Mouse (Mus musculus): Measurements from ENCODE around the gene Crim1. TPM values are rescaled to one million over a fixed set of nuclear protein-coding genes. Genes with fewer than 3 reads are reported as not detected.

Crim1 gene
- total and polyA plus RNA-seq, 2 experiments from 2014 or later = 14.1 to 88.9 TPM

GRCm38 (mm10) chr17:78172371-78172770, 27.7 kb upstream of the Crim1 start:
- DNase-seq = no peak
- H3K9ac ChIP-seq = no peak overlapping the region
- no peaks in the 10 kb centered on the region for H3K36me3 ChIP-seq (ENCODE audit: insufficient read depth)
- no peaks in the 10 kb centered on the region for H3K27me3 ChIP-seq (ENCODE audit: insufficient read depth, low read length)
- no peak for ATAC-seq
- 72% methylated on average over 2 of the region's 2 CpGs for WGBS
- H3K9me3 ChIP-seq (ENCODE audit: low read length) = no peaks in the 10 kb centered on the region
- no peak overlapping the region for H3K4me2 ChIP-seq (ENCODE audit: low read depth)
- no peaks in the 10 kb centered on the region for H3K4me1 ChIP-seq (ENCODE audit: insufficient read depth)
- no peak overlapping the region for H3K27ac ChIP-seq (ENCODE audit: low read depth, low read length)
- no peak overlapping the region for H3K4me3 ChIP-seq (ENCODE audit: low read depth, low read length)
- no peak for TF ChIP-seq CTCF (IDR thresholded peaks at IDR 0.05; ENCODE audit: low read depth)

GRCm38 (mm10) chr17:78180766-78181165, 19.3 kb upstream of the Crim1 start:
- DNase-seq (no peak), ATAC-seq (no peak)
- H3K4me3 ChIP-seq (ENCODE audit: low read depth, low read length) = no peak overlapping the region
- no peaks in the 10 kb centered on the region for H3K9me3 ChIP-seq (ENCODE audit: low read length)
- H3K9ac ChIP-seq = no peak overlapping the region
- H3K4me2 ChIP-seq (ENCODE audit: low read depth) = no peak overlapping the region
- H3K27ac ChIP-seq (ENCODE audit: low read depth, low read length) = no peak overlapping the region
- no peaks in the 10 kb centered on the region for H3K4me1 ChIP-seq (ENCODE audit: insufficient read depth)
- TF ChIP-seq CTCF (IDR thresholded peaks at IDR 0.05; ENCODE audit: low read depth) = no peak
- H3K27me3 ChIP-seq (ENCODE audit: insufficient read depth, low read length) = no peaks in the 10 kb centered on the region; the same call in 1 of the 2 replicates
- no peaks in the 10 kb centered on the region for H3K36me3 ChIP-seq (ENCODE audit: insufficient read depth)
- WGBS = 93% methylated on average over 6 of the region's 6 CpGs

GRCm38 (mm10) chr17:78196184-78196583, 3.9 kb upstream of the Crim1 start:
- Histone ChIP-seq H3K4me2 (ENCODE audit: low read depth) (no peak overlapping the region), H3K9me3 (ENCODE audit: low read length) (no peaks in the 10 kb centered on the region), H3K36me3 (ENCODE audit: insufficient read depth) (no peaks in the 10 kb centered on the region), H3K9ac (no peak overlapping the region), H3K4me3 (ENCODE audit: low read depth, low read length) (no peak overlapping the region), H3K4me1 (ENCODE audit: insufficient read depth) (0 out of 2 replicates have a peak, but pooled peaks cover 3% of the 10 kb centered on the region), H3K27me3 (ENCODE audit: insufficient read depth, low read length) (no peaks in the 10 kb centered on the region), H3K27ac (ENCODE audit: low read depth, low read length) (no peak overlapping the region)
- DNase-seq = no peak
- WGBS = 95% methylated on average over 5 of the region's 5 CpGs
- no peak for ATAC-seq
- TF ChIP-seq CTCF (IDR thresholded peaks at IDR 0.05; ENCODE audit: low read depth) = no peak

GRCm38 (mm10) chr17:78197111-78197510, 2.9 kb upstream of the Crim1 start:
- H3K36me3 ChIP-seq (ENCODE audit: insufficient read depth) = no peaks in the 10 kb centered on the region
- no peak overlapping the region for H3K27ac ChIP-seq (ENCODE audit: low read depth, low read length)
- ATAC-seq (no peak), DNase-seq (no peak)
- no peaks in the 10 kb centered on the region for H3K9me3 ChIP-seq (ENCODE audit: low read length)
- no peak overlapping the region for H3K4me3 ChIP-seq (ENCODE audit: low read depth, low read length)
- peak; percentile 66 for TF ChIP-seq CTCF (IDR thresholded peaks at IDR 0.05; ENCODE audit: low read depth)
- H3K4me2 ChIP-seq (ENCODE audit: low read depth) = no peak overlapping the region
- no peaks in the 10 kb centered on the region for H3K27me3 ChIP-seq (ENCODE audit: insufficient read depth, low read length)
- 0 out of 2 replicates have a peak, but pooled peaks cover 3% of the 10 kb centered on the region for H3K4me1 ChIP-seq (ENCODE audit: insufficient read depth)
- WGBS = 29% methylated on average over 7 of the region's 7 CpGs
- H3K9ac ChIP-seq = no peak overlapping the region

- no peak for TF ChIP-seq CTCF (IDR thresholded peaks at IDR 0.05; ENCODE audit: low read depth)
- Histone ChIP-seq H3K9ac (no peak overlapping the region), H3K27ac (ENCODE audit: low read depth, low read length) (no peak overlapping the region), H3K9me3 (ENCODE audit: low read length) (no peaks in the 10 kb centered on the region), H3K4me1 (ENCODE audit: insufficient read depth) (0 out of 2 replicates have a peak, but pooled peaks cover 3% of the 10 kb centered on the region), H3K4me2 (ENCODE audit: low read depth) (no peak overlapping the region), H3K4me3 (ENCODE audit: low read depth, low read length) (no peak overlapping the region), H3K36me3 (ENCODE audit: insufficient read depth) (no peaks in the 10 kb centered on the region), H3K27me3 (ENCODE audit: insufficient read depth, low read length) (no peaks in the 10 kb centered on the region)
- DNase-seq (no peak), ATAC-seq (no peak)
- 76% methylated on average over 4 of the region's 4 CpGs for WGBS
These were observed 1.9 kb upstream of the Crim1 start for GRCm38 (mm10) chr17:78198140-78198539.

- H3K4me3 ChIP-seq (ENCODE audit: low read depth, low read length) = peak overlapping the region; percentile 79
- no peaks in the 10 kb centered on the region for H3K9me3 ChIP-seq (ENCODE audit: low read length)
- TF ChIP-seq CTCF (IDR thresholded peaks at IDR 0.05; ENCODE audit: low read depth) = peak; percentile 35; the same call in 1 of the 2 replicates
- ATAC-seq (no peak), DNase-seq (peak; percentile 12)
- 8% methylated on average over 4 of the region's 4 CpGs for WGBS
- 0 out of 2 replicates have a peak overlapping the region, but pooled peaks have one; percentile 9 for H3K27ac ChIP-seq (ENCODE audit: low read depth, low read length)
- peak overlapping the region; percentile 94 for H3K4me2 ChIP-seq (ENCODE audit: low read depth)
- peaks cover 4% of the 10 kb centered on the region; the same call in 1 of the 2 replicates for H3K4me1 ChIP-seq (ENCODE audit: insufficient read depth)
- no peaks in the 10 kb centered on the region for H3K36me3 ChIP-seq (ENCODE audit: insufficient read depth)
- H3K27me3 ChIP-seq (ENCODE audit: insufficient read depth, low read length) = no peaks in the 10 kb centered on the region
- H3K9ac ChIP-seq = peak overlapping the region; percentile 67
These were observed 1.2 kb upstream of the Crim1 start for GRCm38 (mm10) chr17:78198820-78199219.

GRCm38 (mm10) chr17:78199231-78199625, 820 bp upstream of the Crim1 start:
- Histone ChIP-seq H3K9me3 (ENCODE audit: low read length) (no peaks in the 10 kb centered on the region), H3K4me3 (ENCODE audit: low read depth, low read length) (peak overlapping the region; percentile 79), H3K27ac (ENCODE audit: low read depth, low read length) (0 out of 2 replicates have a peak overlapping the region, but pooled peaks have one; percentile 88), H3K36me3 (ENCODE audit: insufficient read depth) (no peaks in the 10 kb centered on the region), H3K27me3 (ENCODE audit: insufficient read depth, low read length) (no peaks in the 10 kb centered on the region), H3K4me1 (ENCODE audit: insufficient read depth) (peaks cover 8% of the 10 kb centered on the region; the same call in 1 of the 2 replicates), H3K4me2 (ENCODE audit: low read depth) (peak overlapping the region; percentile 94), H3K9ac (peak overlapping the region; percentile 67)
- WGBS = 7% methylated on average over 7 of the region's 7 CpGs
- DNase-seq (peak; percentile 65), ATAC-seq (no peak)
- TF ChIP-seq CTCF (IDR thresholded peaks at IDR 0.05; ENCODE audit: low read depth) = no peak

Data from forebrain, postnatal 0 days (tissue).